Mouse (Mus musculus) limb, embryonic 15.5 days (tissue): ENCODE measurements at regions not wholly inside any gene's neighbourhood (a gene's known extent, or its start where the extent isn't known, plus 50 kb on each side); places are given as distances from the start of the nearest gene placed in this dataset.

Source experiments
- ATAC-seq: fragments of 200-750 bp; cut with Nextera tagmentation; 2 replicates; pipeline ENCODE4 v1.8.0; 2017; ENCODE audit warnings: low read depth, moderate TSS enrichment; ENCODE audit not compliant: insufficient number of reproducible peaks, low FRiP score, low TSS enrichment
- H3K27ac ChIP-seq: fragments of 300-500 bp; sonication (generic); 2 replicates; pipeline ENCODE4 v1.5.1; 2015; ENCODE audit warnings: moderate library complexity, mild to moderate bottlenecking, inconsistent platforms
- H3K27me3 ChIP-seq: fragments of 300-500 bp; sonication (generic); 2 replicates; pipeline ENCODE4 v1.6.1; 2015; ENCODE audit warnings: inconsistent platforms
- H3K36me3 ChIP-seq: fragments of 300-500 bp; sonication (generic); 2 replicates; pipeline ENCODE4 v1.6.1; 2015; ENCODE audit warnings: inconsistent platforms
- H3K4me1 ChIP-seq: fragments of 300-500 bp; sonication (generic); 2 replicates; pipeline ENCODE4 v1.6.1; 2015; ENCODE audit warnings: inconsistent platforms
- H3K4me2 ChIP-seq: fragments of 300-500 bp; sonication (generic); 2 replicates; pipeline ENCODE4 v1.6.1; 2015; ENCODE audit warnings: mild to moderate bottlenecking, inconsistent platforms
- H3K4me3 ChIP-seq: fragments of 300-500 bp; sonication (generic); 2 replicates; pipeline ENCODE4 v1.5.1; 2015; ENCODE audit warnings: mild to moderate bottlenecking, inconsistent platforms
- H3K9ac ChIP-seq: fragments of 300-500 bp; sonication (generic); 2 replicates; pipeline ENCODE4 v1.6.1; 2015; ENCODE audit warnings: inconsistent platforms
- H3K9me3 ChIP-seq: fragments of 300-500 bp; sonication (generic); 2 replicates; pipeline ENCODE4 v1.6.1; 2016; ENCODE audit warnings: inconsistent platforms
- WGBS: fragments of 180-500 bp; shearing (Covaris S2); methylation state at CpG from one replicate; pipeline ENCODE4 v1.1.7; 2015; 5-methylcytosine and 5-hydroxymethylcytosine counted together

DNA sequence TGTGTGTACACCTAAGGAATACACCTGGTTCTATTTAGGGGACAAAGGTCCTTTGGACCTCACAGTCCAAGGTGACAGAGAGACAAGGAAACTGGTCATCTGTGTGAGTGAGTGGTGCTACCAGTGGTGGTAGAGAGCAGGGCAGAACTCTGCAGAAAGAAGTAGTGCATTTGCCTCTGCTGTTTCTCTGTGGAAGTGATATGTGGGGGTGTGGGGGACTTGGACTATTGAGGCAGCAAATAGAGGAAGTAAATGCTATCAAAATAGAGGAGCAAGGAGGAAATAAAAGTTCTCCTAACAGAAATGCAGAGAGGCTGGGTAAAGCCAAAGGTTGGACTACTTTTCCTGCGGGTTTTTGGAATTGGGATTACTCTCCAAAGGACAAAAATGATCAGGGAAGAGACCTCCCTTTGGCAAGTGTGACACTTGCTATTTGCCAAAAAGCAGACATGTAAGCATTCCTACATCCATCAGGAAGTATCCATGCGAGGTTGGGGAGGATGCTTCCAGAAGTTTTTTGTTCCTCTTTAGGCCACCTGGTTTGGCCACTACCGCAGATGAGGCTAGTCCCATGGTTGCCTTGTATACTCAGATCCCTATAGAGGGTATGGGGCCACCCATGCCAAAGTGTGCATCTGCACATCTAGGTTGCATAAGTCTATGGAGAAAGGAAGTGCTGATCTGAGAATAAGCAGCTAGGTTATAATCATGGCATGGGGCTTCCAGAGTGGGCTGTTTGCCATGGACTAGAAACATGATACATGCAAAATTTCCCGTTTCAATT is 285.0 kb upstream of the Klf4 start:
- no peak overlapping the region for H3K4me3 ChIP-seq
- no peak for ATAC-seq
- no peaks in the 10 kb centered on the region for H3K27me3 ChIP-seq
- H3K27ac ChIP-seq = no peak overlapping the region
- no peaks in the 10 kb centered on the region for H3K9me3 ChIP-seq
- no peak overlapping the region for H3K9ac ChIP-seq
- no peaks in the 10 kb centered on the region for H3K4me1 ChIP-seq
- H3K36me3 ChIP-seq = no peaks in the 10 kb centered on the region
- no peak overlapping the region for H3K4me2 ChIP-seq
- WGBS = 79% methylated on average over 4 of the region's 4 CpGs

DNA sequence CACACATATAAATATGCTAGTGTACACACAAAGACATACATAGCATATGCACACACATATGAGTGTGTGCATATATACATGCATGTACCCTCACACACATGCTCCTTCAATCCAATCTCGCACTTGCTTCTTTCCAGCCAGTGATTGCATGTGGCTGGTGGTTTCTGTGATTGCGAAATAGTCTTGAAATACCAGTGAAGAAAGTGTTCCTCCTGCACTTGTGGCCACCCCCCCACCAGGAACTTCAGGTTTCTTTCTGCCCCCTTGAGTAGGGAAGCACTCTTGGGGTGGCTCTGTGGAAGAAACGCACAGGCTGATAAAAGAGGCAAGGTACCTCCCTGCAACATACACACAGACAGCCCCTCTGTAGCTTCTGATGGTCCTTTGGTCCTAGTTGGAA is 283.6 kb upstream of the Klf4 start:
- 88% methylated on average over 3 of the region's 3 CpGs for WGBS
- Histone ChIP-seq H3K9me3 (no peaks in the 10 kb centered on the region), H3K36me3 (no peaks in the 10 kb centered on the region), H3K4me1 (no peaks in the 10 kb centered on the region), H3K27me3 (no peaks in the 10 kb centered on the region), H3K4me2 (no peak overlapping the region), H3K4me3 (no peak overlapping the region), H3K9ac (no peak overlapping the region), H3K27ac (no peak overlapping the region)
- no peak for ATAC-seq

DNA sequence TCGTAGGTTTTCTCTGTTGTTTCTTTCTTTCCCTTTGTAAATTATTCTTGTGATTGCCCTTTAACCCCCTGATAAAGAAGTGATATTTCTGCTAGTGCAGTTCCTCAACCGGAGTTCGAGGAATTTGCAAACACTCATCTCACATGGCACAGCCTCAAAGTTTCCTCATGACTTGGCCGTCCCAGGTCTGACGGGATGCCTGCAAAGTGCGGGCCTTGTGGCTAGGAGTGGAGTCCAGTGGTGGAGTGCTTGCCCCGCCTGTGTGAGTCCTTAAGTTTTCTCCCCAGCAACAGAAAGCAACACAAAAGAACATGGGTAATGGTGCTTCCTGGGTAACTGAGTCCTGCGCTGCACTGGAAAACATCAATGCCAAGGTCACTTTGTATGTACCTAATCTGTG is 280.6 kb upstream of the Klf4 start:
- Histone ChIP-seq H3K9me3 (no peaks in the 10 kb centered on the region), H3K27me3 (no peaks in the 10 kb centered on the region), H3K4me2 (no peak overlapping the region), H3K36me3 (no peaks in the 10 kb centered on the region), H3K4me3 (no peak overlapping the region), H3K27ac (no peak overlapping the region), H3K9ac (no peak overlapping the region), H3K4me1 (no peaks in the 10 kb centered on the region)
- no peak for ATAC-seq
- 87% methylated on average over 8 of the region's 8 CpGs for whole genome bisulfite sequencing

DNA sequence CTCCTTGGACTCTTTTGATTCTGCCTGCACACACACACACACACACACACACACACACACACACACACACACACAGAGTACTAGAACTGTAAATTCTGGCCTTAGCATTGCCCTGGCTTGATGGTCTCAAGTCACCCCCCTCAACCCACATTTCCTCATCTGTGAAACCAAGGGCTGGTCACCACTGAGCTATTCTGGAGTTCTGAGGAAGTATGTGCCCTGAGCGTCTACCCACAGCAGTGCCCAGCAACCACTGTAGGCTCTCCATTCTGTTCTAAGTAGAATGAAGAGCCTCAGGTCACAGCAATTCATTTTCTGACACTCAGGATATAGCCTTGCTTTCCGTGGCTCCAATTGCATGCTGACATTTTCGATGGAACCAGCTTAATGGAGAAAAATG is 279.4 kb upstream of the Klf4 start:
- Histone ChIP-seq H3K27me3 (no peaks in the 10 kb centered on the region), H3K9ac (no peak overlapping the region), H3K4me2 (no peak overlapping the region), H3K36me3 (no peaks in the 10 kb centered on the region), H3K4me1 (no peaks in the 10 kb centered on the region), H3K27ac (no peak overlapping the region), H3K9me3 (no peaks in the 10 kb centered on the region), H3K4me3 (no peak overlapping the region)
- no peak for ATAC-seq
- 67% methylated on average over 3 of the region's 3 CpGs for WGBS

DNA sequence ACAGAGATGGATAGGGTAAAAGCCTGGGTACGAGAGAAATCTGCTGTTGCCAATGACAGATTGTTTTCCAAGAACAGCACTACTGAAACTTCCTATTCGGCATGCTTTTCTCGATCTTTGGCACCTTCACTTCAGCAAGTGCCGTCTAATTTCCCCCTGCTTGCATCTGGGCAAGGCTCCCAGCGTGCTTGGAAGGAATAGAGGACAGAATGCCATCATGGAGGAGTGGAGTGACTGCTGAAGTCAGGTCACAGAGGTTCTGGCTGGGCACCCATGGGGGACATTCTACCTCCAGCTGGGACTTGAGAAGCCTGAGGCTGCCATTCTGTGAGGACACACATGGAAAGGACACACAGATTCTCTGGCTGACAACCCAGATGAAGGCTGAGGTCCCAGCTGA is 276.2 kb upstream of the Klf4 start:
- H3K4me1 ChIP-seq = no peaks in the 10 kb centered on the region
- H3K9me3 ChIP-seq = no peaks in the 10 kb centered on the region
- H3K27me3 ChIP-seq = no peaks in the 10 kb centered on the region
- H3K27ac ChIP-seq = no peak overlapping the region
- no peak overlapping the region for H3K4me2 ChIP-seq
- H3K9ac ChIP-seq = no peak overlapping the region
- H3K4me3 ChIP-seq = no peak overlapping the region
- 70% methylated on average over 5 of the region's 5 CpGs for WGBS
- ATAC-seq = no peak
- no peaks in the 10 kb centered on the region for H3K36me3 ChIP-seq

DNA sequence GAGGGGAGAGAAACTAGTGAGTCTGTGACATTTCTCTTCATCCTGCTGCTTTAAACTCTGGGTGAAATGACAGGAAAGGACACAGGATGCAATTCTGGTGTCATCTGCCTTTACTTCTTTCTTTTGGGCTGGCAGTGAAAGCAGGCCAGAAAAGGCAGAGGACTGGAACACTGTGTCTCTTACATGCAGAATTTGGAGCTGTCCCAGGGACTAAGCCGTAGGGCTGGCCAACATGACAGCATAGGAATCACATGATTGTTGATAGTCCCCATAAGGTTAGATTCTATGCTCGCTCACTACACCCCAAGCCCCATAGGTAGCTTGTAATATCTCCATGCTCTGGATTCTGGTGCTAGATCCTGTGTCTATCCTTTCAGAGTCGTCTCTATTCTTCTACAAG is 274.5 kb upstream of the Klf4 start:
- Histone ChIP-seq H3K9me3 (no peaks in the 10 kb centered on the region), H3K4me1 (no peaks in the 10 kb centered on the region), H3K4me3 (no peak overlapping the region), H3K27ac (no peak overlapping the region), H3K27me3 (no peaks in the 10 kb centered on the region), H3K4me2 (no peak overlapping the region), H3K36me3 (no peaks in the 10 kb centered on the region), H3K9ac (no peak overlapping the region)
- no peak for ATAC-seq
- WGBS = 87% methylated on average over 3 of the region's 3 CpGs

DNA sequence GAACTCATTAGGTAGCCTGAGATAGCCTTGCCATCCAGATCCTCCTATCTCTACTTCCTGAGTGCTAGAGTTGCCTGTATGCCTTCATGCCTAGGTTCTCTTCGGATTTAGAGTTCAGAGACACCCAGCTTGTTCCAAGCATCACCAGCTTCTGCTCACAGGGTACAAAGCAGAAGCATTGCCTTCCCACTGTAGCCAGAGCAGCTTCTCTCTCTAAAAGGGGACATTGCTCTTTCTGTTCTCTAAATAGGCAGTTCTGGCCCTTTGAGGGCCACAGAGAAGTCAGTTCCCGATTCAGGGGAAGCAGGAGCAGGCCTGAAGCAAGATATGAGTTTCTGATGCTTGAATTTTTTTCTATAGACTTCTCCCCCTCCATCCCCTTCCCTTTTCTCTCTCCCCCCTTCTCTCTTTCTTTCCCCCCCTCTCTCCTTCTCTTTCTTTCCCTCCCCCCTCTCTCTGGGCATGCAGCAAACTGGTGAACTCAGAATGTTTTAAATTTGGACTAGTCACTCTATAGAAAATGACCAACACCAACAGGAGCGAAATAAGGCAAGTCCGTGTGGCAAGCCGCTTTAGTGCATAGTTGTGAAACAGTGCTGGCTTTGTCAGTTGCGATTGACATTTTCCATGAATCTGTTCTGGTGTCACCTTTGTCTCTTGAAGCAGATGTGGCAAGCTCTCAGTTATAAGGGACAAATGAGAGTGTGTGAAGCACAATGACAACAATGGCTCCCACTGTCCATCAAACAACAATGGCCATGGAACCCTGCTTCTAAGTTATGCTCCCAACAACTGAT is 273.2 kb upstream of the Klf4 start:
- Histone ChIP-seq H3K4me2 (no peak overlapping the region), H3K9me3 (no peaks in the 10 kb centered on the region), H3K27me3 (no peaks in the 10 kb centered on the region), H3K36me3 (no peaks in the 10 kb centered on the region), H3K9ac (no peak overlapping the region), H3K4me1 (no peaks in the 10 kb centered on the region), H3K4me3 (no peak overlapping the region), H3K27ac (no peak overlapping the region)
- 84% methylated on average over 6 of the region's 6 CpGs for WGBS
- ATAC-seq = no peak

DNA sequence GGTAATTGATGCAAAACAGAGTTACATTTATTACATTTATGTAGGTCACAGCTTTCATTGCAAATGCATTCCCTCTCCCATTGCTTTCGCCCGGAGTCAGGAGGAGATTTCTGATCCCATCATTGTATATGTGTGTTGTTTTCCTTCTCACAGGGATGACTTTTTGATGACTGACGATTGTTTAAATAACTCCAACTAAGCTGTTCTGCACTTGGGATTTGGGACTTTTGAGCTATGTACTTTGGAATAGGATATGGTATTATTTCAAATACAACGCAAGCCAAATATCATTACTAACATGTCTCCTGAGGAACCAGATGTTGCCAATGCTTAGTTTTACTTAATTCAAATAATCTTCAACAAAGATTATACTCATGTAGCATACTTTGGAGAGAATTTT is 269.8 kb upstream of the Klf4 start:
- H3K27me3 ChIP-seq = no peaks in the 10 kb centered on the region

DNA sequence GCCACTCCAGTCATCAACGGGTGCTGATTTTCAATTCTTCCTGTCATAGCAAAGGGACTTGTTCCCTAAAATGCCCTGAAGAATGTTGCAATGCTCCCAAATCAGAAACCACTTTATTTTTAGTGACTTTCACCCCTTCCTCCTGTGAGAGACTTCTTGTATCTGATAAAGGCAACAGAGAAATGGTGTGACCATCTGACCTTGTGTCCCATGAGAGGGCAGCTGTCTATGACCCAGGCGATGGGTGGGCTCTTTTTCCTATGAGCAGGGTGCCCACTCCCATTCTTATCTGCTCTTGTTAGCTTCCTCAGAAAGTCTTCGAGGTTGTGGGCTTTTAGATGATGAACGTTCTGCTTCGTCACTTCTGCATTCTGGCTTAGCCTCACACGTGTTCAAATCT is 265.8 kb upstream of the Klf4 start:
- no peak overlapping the region for H3K27ac ChIP-seq
- WGBS = 84% methylated on average over 6 of the region's 6 CpGs

More for the DNA sequence above, 269.8 kb upstream of the Klf4 start:
- no peak overlapping the region for H3K4me3 ChIP-seq
- H3K27ac ChIP-seq = no peak overlapping the region
- no peak overlapping the region for H3K4me2 ChIP-seq
- H3K9me3 ChIP-seq = no peaks in the 10 kb centered on the region
- WGBS = 71% methylated on average over 4 of the region's 4 CpGs
- no peaks in the 10 kb centered on the region for H3K36me3 ChIP-seq
- H3K4me1 ChIP-seq = no peaks in the 10 kb centered on the region
- ATAC-seq = no peak
- H3K9ac ChIP-seq = no peak overlapping the region

DNA sequence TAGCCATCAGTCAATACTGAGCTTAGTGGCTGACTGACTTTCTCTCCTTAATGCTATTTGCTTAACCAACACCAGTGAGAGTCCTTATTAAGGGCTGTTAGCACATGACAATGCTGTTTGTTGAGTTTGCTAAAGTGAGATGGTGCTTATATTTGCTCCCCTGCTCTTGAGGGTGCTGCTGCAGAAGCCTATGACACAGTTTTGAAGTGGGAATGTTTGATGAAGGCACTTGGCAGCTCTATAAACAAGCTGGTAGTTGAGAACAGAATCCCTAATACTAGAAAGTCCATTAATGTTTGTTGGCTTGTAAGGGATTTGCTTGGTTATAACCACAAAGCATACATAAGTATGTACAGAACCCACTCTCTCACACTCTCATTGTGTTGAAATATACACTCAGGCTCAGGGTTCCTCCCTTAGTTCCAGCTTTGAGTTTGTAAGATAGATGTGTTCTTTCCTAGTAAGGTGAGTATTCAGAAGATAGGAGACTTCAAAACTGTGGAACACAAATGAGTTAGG is 249.1 kb upstream of the Klf4 start:
- no peaks in the 10 kb centered on the region for H3K27me3 ChIP-seq
- no peak overlapping the region for H3K27ac ChIP-seq
- H3K4me3 ChIP-seq = no peak overlapping the region
- no peak for ATAC-seq
- no peak overlapping the region for H3K9ac ChIP-seq
- no peaks in the 10 kb centered on the region for H3K9me3 ChIP-seq
- H3K36me3 ChIP-seq = no peaks in the 10 kb centered on the region
- H3K4me1 ChIP-seq = no peaks in the 10 kb centered on the region
- H3K4me2 ChIP-seq = no peak overlapping the region

More for the DNA sequence above, 265.8 kb upstream of the Klf4 start:
- Histone ChIP-seq H3K9me3 (no peaks in the 10 kb centered on the region), H3K36me3 (no peaks in the 10 kb centered on the region), H3K9ac (no peak overlapping the region), H3K27me3 (no peaks in the 10 kb centered on the region), H3K4me3 (no peak overlapping the region), H3K4me1 (no peaks in the 10 kb centered on the region), H3K4me2 (no peak overlapping the region)
- no peak for ATAC-seq

DNA sequence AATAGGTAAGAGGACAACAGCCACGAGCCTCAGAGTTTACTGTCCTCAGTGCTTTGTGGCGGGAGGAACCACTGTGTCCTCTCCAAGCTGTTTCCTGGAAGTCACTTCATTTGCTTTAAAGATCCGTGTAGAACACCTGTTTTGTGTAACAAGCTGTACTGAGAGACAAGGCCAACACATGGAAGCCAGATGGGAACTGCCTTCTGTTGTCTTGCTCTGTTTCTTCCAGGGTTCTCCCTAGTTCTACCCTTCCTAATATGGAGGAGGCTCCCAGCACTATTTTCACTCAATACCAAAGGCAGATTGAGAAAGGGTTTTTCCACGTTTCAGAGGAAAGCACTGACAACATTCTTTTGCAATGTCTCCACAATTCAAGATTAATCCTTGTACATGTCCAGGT is 247.3 kb upstream of the Klf4 start:
- 35% methylated on average over 4 of the region's 4 CpGs for WGBS
- H3K4me2 ChIP-seq = no peak overlapping the region
- H3K36me3 ChIP-seq = no peaks in the 10 kb centered on the region
- H3K9ac ChIP-seq = no peak overlapping the region
- no peaks in the 10 kb centered on the region for H3K27me3 ChIP-seq
- no peak overlapping the region for H3K27ac ChIP-seq
- ATAC-seq = no peak
- H3K4me3 ChIP-seq = no peak overlapping the region
- no peaks in the 10 kb centered on the region for H3K9me3 ChIP-seq
- H3K4me1 ChIP-seq = no peaks in the 10 kb centered on the region

DNA sequence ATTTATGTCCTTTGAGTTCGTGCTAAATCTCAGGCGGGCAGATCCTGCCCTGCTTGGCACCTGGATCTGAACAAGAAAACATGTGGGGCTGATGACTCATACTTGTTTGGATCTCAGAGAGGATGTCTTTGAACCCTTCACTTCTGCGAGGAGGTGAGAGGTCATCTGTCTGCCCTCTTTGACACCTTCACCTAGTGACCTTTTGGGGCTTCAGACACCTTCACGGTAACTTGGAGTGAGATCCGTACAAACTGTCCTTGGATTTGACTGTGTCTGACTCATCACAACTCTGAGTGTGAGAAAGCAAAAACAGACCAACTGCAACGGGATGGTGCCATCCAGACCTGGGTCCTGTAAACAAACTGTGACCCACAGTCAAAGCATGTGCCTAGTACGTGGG is 243.6 kb upstream of the Klf4 start:
- Histone ChIP-seq H3K36me3 (no peaks in the 10 kb centered on the region), H3K27me3 (no peaks in the 10 kb centered on the region), H3K4me3 (no peak overlapping the region), H3K27ac (no peak overlapping the region), H3K9ac (no peak overlapping the region), H3K4me1 (no peaks in the 10 kb centered on the region), H3K4me2 (no peak overlapping the region), H3K9me3 (no peaks in the 10 kb centered on the region; the same call in 1 of the 2 replicates)
- ATAC-seq = no peak
- WGBS = 55% methylated on average over 7 of the region's 7 CpGs
